Mouse (Mus musculus) thymus, adult 2 months (tissue): ENCODE data around the gene Dync2h1. TPM values are rescaled to one million over a fixed set of nuclear protein-coding genes. Genes with fewer than 3 reads are reported as not detected.

ENCODE experiments used
- DNase-seq: peaks from one replicate; pipeline ENCODE4 v3.0.0; 2021
- H3K27ac ChIP-seq: fragments of 200-500 bp; 2 replicates; pipeline ENCODE4 v1.5.1; 2012; ENCODE audit warnings: low read length, control low read depth; ENCODE audit not compliant: control insufficient read depth, insufficient read depth
- H3K27me3 ChIP-seq: fragments of 200-500 bp; 2 replicates; pipeline ENCODE4 v1.6.1; 2012; ENCODE audit warnings: mild to moderate bottlenecking, low read length, moderate library complexity, mixed read lengths; ENCODE audit not compliant: control insufficient read depth, insufficient read depth
- H3K36me3 ChIP-seq: fragments of 200-500 bp; 2 replicates; pipeline ENCODE4 v1.6.1; 2012; ENCODE audit warnings: mild to moderate bottlenecking, low read length, moderate library complexity; ENCODE audit not compliant: control insufficient read depth, insufficient read depth
- H3K4me1 ChIP-seq: fragments of 200-500 bp; replicated peaks from 2 replicates; pipeline ENCODE4 v1.6.1; 2012; ENCODE audit warnings: low read length; ENCODE audit not compliant: control insufficient read depth, insufficient read depth
- H3K4me3 ChIP-seq: fragments of 200-500 bp; 2 replicates; pipeline ENCODE4 v1.5.1; 2012; ENCODE audit warnings: mild to moderate bottlenecking, low read length, control low read depth, moderate library complexity; ENCODE audit not compliant: control insufficient read depth, insufficient read depth
- CTCF ChIP-seq: fragments of 200-500 bp; IDR thresholded peaks from 2 replicates; pipeline ENCODE4 v1.5.1; 2012; ENCODE audit warnings: mild to moderate bottlenecking, control low read depth, low read length, moderate library complexity, borderline replicate concordance; ENCODE audit not compliant: control insufficient read depth, poor library complexity, insufficient read depth; ENCODE audit errors: extremely low read depth
- POLR2A ChIP-seq: fragments of 200-500 bp; IDR thresholded peaks from 2 replicates; pipeline ENCODE4 v1.6.1; 2012; ENCODE audit warnings: mild to moderate bottlenecking, low read length, control low read depth, moderate library complexity; ENCODE audit not compliant: control insufficient read depth, poor library complexity, insufficient read depth; ENCODE audit errors: extremely low read depth
- WGBS: fragments of 180-500 bp; shearing (Covaris S2); methylation state at CpG from one replicate; pipeline ENCODE4 v1.1.7; 2018; 5-methylcytosine and 5-hydroxymethylcytosine counted together
- polyA plus RNA-seq: library from polyadenylated mRNA; depleted of rRNA; stranded (reverse); fragments of >200 nt; gene quantifications from 2 replicates; pipeline ENCODE4 v1.2.3, GENCODE M21; 2012

Dync2h1 gene
- polyA plus RNA-seq, 1 experiment, result 1.2 TPM

GRCm38 (mm10) chr9:6994275-6994674 lies 190.0 kb downstream of the Dync2h1 start:
- Histone ChIP-seq H3K4me1 (no peaks in the 10 kb centered on the region), H3K27me3 (no peaks in the 10 kb centered on the region), H3K27ac (no peak overlapping the region), H3K36me3 (no peaks in the 10 kb centered on the region), H3K4me3 (no peak overlapping the region)
- TF ChIP-seq POLR2A, result no peak
- TF ChIP-seq CTCF, result no peak
- DNase-seq, result no peak

- H3K36me3 ChIP-seq, result no peaks in the 10 kb centered on the region
- 96% methylated on average over 3 of the region's 3 CpGs for WGBS
- no peaks in the 10 kb centered on the region for H3K4me1 ChIP-seq
- no peak for DNase-seq
- TF ChIP-seq CTCF, result no peak
- TF ChIP-seq POLR2A, result no peak
- no peaks in the 10 kb centered on the region for H3K27me3 ChIP-seq
- no peak overlapping the region for H3K27ac ChIP-seq
- no peak overlapping the region for H3K4me3 ChIP-seq
These were observed 195.2 kb downstream of the Dync2h1 start for GRCm38 (mm10) chr9:6988893-6989685.

- TF ChIP-seq POLR2A (no peak), CTCF (no peak)
- Histone ChIP-seq H3K27me3 (no peaks in the 10 kb centered on the region), H3K4me3 (no peak overlapping the region), H3K36me3 (no peaks in the 10 kb centered on the region), H3K27ac (no peak overlapping the region), H3K4me1 (no peaks in the 10 kb centered on the region)
- no peak for DNase-seq
- WGBS, result 100% methylated on average over 3 of the region's 3 CpGs
These were observed 198.1 kb downstream of the Dync2h1 start for GRCm38 (mm10) chr9:6986161-6986560.

GRCm38 (mm10) chr9:6969171-6969570 lies 215.1 kb downstream of the Dync2h1 start:
- Histone ChIP-seq H3K27me3 (no peaks in the 10 kb centered on the region), H3K4me1 (no peaks in the 10 kb centered on the region), H3K27ac (no peak overlapping the region), H3K36me3 (no peaks in the 10 kb centered on the region), H3K4me3 (no peak overlapping the region)
- TF ChIP-seq POLR2A (no peak), CTCF (no peak)
- no peak for DNase-seq
- 81% methylated on average over 2 of the region's 2 CpGs for WGBS

- WGBS, result 96% methylated on average over 3 of the region's 3 CpGs
- no peak for TF ChIP-seq CTCF
- TF ChIP-seq POLR2A, result no peak
These were observed 219.2 kb downstream of the Dync2h1 start for GRCm38 (mm10) chr9:6965006-6965405.

GRCm38 (mm10) chr9:6958311-6958710 lies 225.9 kb downstream of the Dync2h1 start:
- no peak for TF ChIP-seq POLR2A
- no peak for TF ChIP-seq CTCF
- DNase-seq, result no peak
- no peaks in the 10 kb centered on the region for H3K4me1 ChIP-seq
- WGBS, result 79% methylated on average over 2 of the region's 2 CpGs
- H3K27ac ChIP-seq, result no peak overlapping the region
- H3K4me3 ChIP-seq, result no peak overlapping the region
- no peaks in the 10 kb centered on the region for H3K27me3 ChIP-seq
- H3K36me3 ChIP-seq, result no peaks in the 10 kb centered on the region

More at GRCm38 (mm10) chr9:6965006-6965405, 219.2 kb downstream of the Dync2h1 start:
- Histone ChIP-seq H3K36me3 (no peaks in the 10 kb centered on the region), H3K27me3 (no peaks in the 10 kb centered on the region), H3K4me1 (no peaks in the 10 kb centered on the region), H3K27ac (no peak overlapping the region), H3K4me3 (no peak overlapping the region)
- DNase-seq, result no peak
